Mouse (Mus musculus): ENCODE data around the gene Laptm5. TPM values are rescaled to one million over a fixed set of nuclear protein-coding genes. Genes with fewer than 3 reads are reported as not detected.

Laptm5 gene
- polyA plus RNA-seq, 1 experiment from 2014 or later, result 26.4 TPM

GRCm38 (mm10) chr4:130900746-130901145, 12.2 kb upstream of the Laptm5 start:
- Histone ChIP-seq H3K27me3 (0 out of 2 replicates have a peak, but pooled peaks cover 5% of the 10 kb centered on the region), H3K9me3 (no peaks in the 10 kb centered on the region), H3K27ac (replicated peaks) (no peak overlapping the region), H3K9ac (replicated peaks) (no peak overlapping the region), H3K36me3 (no peaks in the 10 kb centered on the region), H3K4me1 (peaks cover 10% of the 10 kb centered on the region; the same call in 1 of the 2 replicates), H3K4me3 (no peak overlapping the region), H3K4me2 (replicated peaks) (no peak overlapping the region)
- WGBS, result 84% methylated on average over 7 of the region's 7 CpGs
- no peak for ATAC-seq (ENCODE audit: low FRiP score, low read depth)

GRCm38 (mm10) chr4:130902289-130902781, 10.6 kb upstream of the Laptm5 start:
- Histone ChIP-seq H3K9me3 (no peaks in the 10 kb centered on the region), H3K27me3 (0 out of 2 replicates have a peak, but pooled peaks cover 5% of the 10 kb centered on the region), H3K4me3 (no peak overlapping the region), H3K9ac (replicated peaks) (no peak overlapping the region), H3K27ac (replicated peaks) (no peak overlapping the region), H3K4me2 (replicated peaks) (no peak overlapping the region), H3K4me1 (peaks cover 10% of the 10 kb centered on the region; the same call in 1 of the 2 replicates), H3K36me3 (no peaks in the 10 kb centered on the region)
- no peak for ATAC-seq (ENCODE audit: low FRiP score, low read depth)
- 64% methylated on average over 8 of the region's 8 CpGs for WGBS

- Histone ChIP-seq H3K4me3 (no peak overlapping the region), H3K27ac (replicated peaks) (no peak overlapping the region), H3K27me3 (0 out of 2 replicates have a peak, but pooled peaks cover 5% of the 10 kb centered on the region), H3K36me3 (no peaks in the 10 kb centered on the region), H3K9me3 (no peaks in the 10 kb centered on the region), H3K9ac (replicated peaks) (no peak overlapping the region), H3K4me1 (peaks cover 6% of the 10 kb centered on the region; the same call in 1 of the 2 replicates), H3K4me2 (replicated peaks) (no peak overlapping the region)
- ATAC-seq (ENCODE audit: low FRiP score, low read depth), result no peak
- 80% methylated on average over 7 of the region's 7 CpGs for WGBS
These were observed 7.9 kb upstream of the Laptm5 start for GRCm38 (mm10) chr4:130905025-130905424.

- no peak overlapping the region for H3K4me2 ChIP-seq (replicated peaks)
- ATAC-seq (ENCODE audit: low FRiP score, low read depth), result no peak
- peaks cover 6% of the 10 kb centered on the region; the same call in 1 of the 2 replicates for H3K4me1 ChIP-seq
- H3K27ac ChIP-seq (replicated peaks), result no peak overlapping the region; the same call in 1 of the 2 replicates
- WGBS, result 83% methylated on average over 6 of the region's 6 CpGs
- H3K9ac ChIP-seq (replicated peaks), result no peak overlapping the region
- no peaks in the 10 kb centered on the region for H3K36me3 ChIP-seq
- H3K4me3 ChIP-seq, result no peak overlapping the region
- peaks cover 5% of the 10 kb centered on the region; the same call in 1 of the 2 replicates for H3K27me3 ChIP-seq
- no peaks in the 10 kb centered on the region for H3K9me3 ChIP-seq
These were observed 7.0 kb upstream of the Laptm5 start for GRCm38 (mm10) chr4:130905882-130906281.

- no peak overlapping the region for H3K4me3 ChIP-seq
- H3K4me1 ChIP-seq, result peaks cover 6% of the 10 kb centered on the region; the same call in 1 of the 2 replicates
- 37% methylated on average over 8 of the region's 8 CpGs for WGBS
- no peaks in the 10 kb centered on the region for H3K36me3 ChIP-seq
- H3K27me3 ChIP-seq, result peaks cover 5% of the 10 kb centered on the region; the same call in 1 of the 2 replicates
- H3K9me3 ChIP-seq, result no peaks in the 10 kb centered on the region
- ATAC-seq (ENCODE audit: low FRiP score, low read depth), result no peak
- no peak overlapping the region; the same call in 1 of the 2 replicates for H3K27ac ChIP-seq (replicated peaks)
- H3K9ac ChIP-seq (replicated peaks), result no peak overlapping the region
- H3K4me2 ChIP-seq (replicated peaks), result no peak overlapping the region
These were observed 6.6 kb upstream of the Laptm5 start for GRCm38 (mm10) chr4:130906296-130906695.

GRCm38 (mm10) chr4:130907200-130908069, 5.5 kb upstream of the Laptm5 start:
- Histone ChIP-seq H3K36me3 (no peaks in the 10 kb centered on the region), H3K4me2 (replicated peaks) (no peak overlapping the region), H3K4me3 (no peak overlapping the region), H3K9ac (replicated peaks) (no peak overlapping the region), H3K27me3 (no peaks in the 10 kb centered on the region; the same call in 1 of the 2 replicates), H3K9me3 (no peaks in the 10 kb centered on the region), H3K27ac (replicated peaks) (no peak overlapping the region), H3K4me1 (peaks cover 6% of the 10 kb centered on the region; the same call in 1 of the 2 replicates)
- 84% methylated on average over 19 of the region's 19 CpGs for WGBS
- no peak for ATAC-seq (ENCODE audit: low FRiP score, low read depth)

GRCm38 (mm10) chr4:130908133-130908532, 4.8 kb upstream of the Laptm5 start:
- Histone ChIP-seq H3K27me3 (no peaks in the 10 kb centered on the region; the same call in 1 of the 2 replicates), H3K36me3 (no peaks in the 10 kb centered on the region), H3K4me2 (replicated peaks) (no peak overlapping the region), H3K9me3 (no peaks in the 10 kb centered on the region), H3K4me3 (no peak overlapping the region), H3K27ac (replicated peaks) (no peak overlapping the region), H3K4me1 (peaks cover 6% of the 10 kb centered on the region; the same call in 1 of the 2 replicates), H3K9ac (replicated peaks) (no peak overlapping the region)
- ATAC-seq (ENCODE audit: low FRiP score, low read depth), result no peak
- 92% methylated on average over 10 of the region's 10 CpGs for WGBS

- WGBS, result 62% methylated on average over 17 of the region's 17 CpGs
These were observed 3.6 kb upstream of the Laptm5 start for GRCm38 (mm10) chr4:130909167-130909874.

GRCm38 (mm10) chr4:130910666-130911065, 2.3 kb upstream of the Laptm5 start:
- Histone ChIP-seq H3K4me2 (replicated peaks) (no peak overlapping the region), H3K4me3 (no peak overlapping the region), H3K9ac (replicated peaks) (no peak overlapping the region), H3K27ac (replicated peaks) (no peak overlapping the region), H3K36me3 (no peaks in the 10 kb centered on the region), H3K4me1 (peaks cover 3% of the 10 kb centered on the region; the same call in 1 of the 2 replicates), H3K9me3 (no peaks in the 10 kb centered on the region), H3K27me3 (no peaks in the 10 kb centered on the region; the same call in 1 of the 2 replicates)
- WGBS, result 48% methylated on average over 7 of the region's 7 CpGs
- no peak for ATAC-seq (ENCODE audit: low FRiP score, low read depth)

More at GRCm38 (mm10) chr4:130909167-130909874, 3.6 kb upstream of the Laptm5 start:
- Histone ChIP-seq H3K4me3 (no peak overlapping the region), H3K9me3 (no peaks in the 10 kb centered on the region), H3K27ac (replicated peaks) (no peak overlapping the region; the same call in 1 of the 2 replicates), H3K4me1 (peaks cover 6% of the 10 kb centered on the region; the same call in 1 of the 2 replicates), H3K36me3 (no peaks in the 10 kb centered on the region), H3K4me2 (replicated peaks) (no peak overlapping the region), H3K9ac (replicated peaks) (no peak overlapping the region), H3K27me3 (no peaks in the 10 kb centered on the region; the same call in 1 of the 2 replicates)
- ATAC-seq (ENCODE audit: low FRiP score, low read depth), result no peak

- H3K27ac ChIP-seq (replicated peaks), result no peak overlapping the region
- no peak overlapping the region for H3K4me3 ChIP-seq
- no peaks in the 10 kb centered on the region for H3K4me1 ChIP-seq
- H3K36me3 ChIP-seq, result no peaks in the 10 kb centered on the region
- no peak for ATAC-seq (ENCODE audit: low FRiP score, low read depth)
- H3K9ac ChIP-seq (replicated peaks), result no peak overlapping the region
- WGBS, result 78% methylated on average over 3 of the region's 3 CpGs
- no peak overlapping the region for H3K4me2 ChIP-seq (replicated peaks)
- H3K27me3 ChIP-seq, result no peaks in the 10 kb centered on the region; the same call in 1 of the 2 replicates
- H3K9me3 ChIP-seq, result no peaks in the 10 kb centered on the region
These were observed 299 bp upstream of the Laptm5 start for GRCm38 (mm10) chr4:130912626-130913025.

- 84% methylated on average over 3 of the region's 3 CpGs for WGBS
- no peak overlapping the region for H3K4me2 ChIP-seq (replicated peaks)
- no peak for ATAC-seq (ENCODE audit: low FRiP score, low read depth)
These were observed 586 bp downstream of the Laptm5 start for GRCm38 (mm10) chr4:130913511-130913910.

More at GRCm38 (mm10) chr4:130913511-130913910, 586 bp downstream of the Laptm5 start:
- Histone ChIP-seq H3K4me3 (no peak overlapping the region), H3K9ac (replicated peaks) (no peak overlapping the region), H3K9me3 (no peaks in the 10 kb centered on the region), H3K4me1 (no peaks in the 10 kb centered on the region), H3K27ac (replicated peaks) (no peak overlapping the region), H3K36me3 (no peaks in the 10 kb centered on the region), H3K27me3 (no peaks in the 10 kb centered on the region; the same call in 1 of the 2 replicates)

Measured in midbrain, embryonic 12.5 days (tissue).